Mouse (Mus musculus): ENCODE data around the gene Pik3r5.
A peak's percentile ranks its signal among the peaks of the same experiment; 100 is the strongest.

Pik3r5 gene

DNA sequence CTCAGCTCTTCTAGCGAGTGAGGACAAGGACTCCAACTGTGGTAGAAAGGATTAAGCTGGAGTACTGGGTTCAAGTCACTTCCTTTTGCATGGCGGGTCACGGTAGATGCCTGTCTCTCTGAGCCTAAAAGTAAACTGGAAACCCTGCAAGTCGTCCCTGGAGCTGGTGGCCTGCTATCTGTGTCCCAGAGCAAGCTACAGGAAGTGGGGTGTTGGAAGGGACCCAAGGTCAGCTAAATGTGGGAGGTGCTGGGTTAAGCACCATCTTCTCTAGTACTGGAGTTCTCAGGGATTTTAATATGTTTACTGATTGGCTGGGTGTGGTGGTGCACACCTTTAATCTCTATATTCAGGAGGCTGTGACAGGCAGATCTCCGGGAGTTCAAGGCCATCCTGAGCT is 100.9 kb downstream of the Pik3r5 start:
- no peak for DNase-seq

DNA sequence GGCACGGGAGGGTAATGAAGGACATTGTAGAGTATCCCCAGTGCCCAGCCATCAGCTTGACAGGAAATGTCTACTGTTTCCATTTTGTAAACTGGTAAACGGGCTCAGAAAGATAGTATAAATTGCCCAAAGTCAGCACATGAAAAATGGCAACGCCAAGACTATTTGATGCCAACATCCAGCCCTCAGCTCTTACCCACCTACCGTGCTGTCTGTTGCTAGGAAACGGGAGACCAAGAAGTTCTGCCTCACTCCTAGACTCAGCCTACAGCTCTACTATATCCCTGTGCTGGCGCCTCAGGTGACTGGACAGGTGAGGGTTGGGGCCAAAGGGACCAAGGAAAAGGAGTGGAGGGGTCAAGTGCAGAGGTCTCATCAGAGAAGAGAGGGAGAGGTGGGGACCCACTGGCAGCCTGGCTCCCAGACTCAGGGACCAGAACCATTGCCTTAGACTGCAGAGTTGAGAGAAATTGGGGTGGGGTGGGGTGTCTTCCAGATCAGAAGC is 102.1 kb downstream of the Pik3r5 start:
- DNase-seq, result no peak

DNA sequence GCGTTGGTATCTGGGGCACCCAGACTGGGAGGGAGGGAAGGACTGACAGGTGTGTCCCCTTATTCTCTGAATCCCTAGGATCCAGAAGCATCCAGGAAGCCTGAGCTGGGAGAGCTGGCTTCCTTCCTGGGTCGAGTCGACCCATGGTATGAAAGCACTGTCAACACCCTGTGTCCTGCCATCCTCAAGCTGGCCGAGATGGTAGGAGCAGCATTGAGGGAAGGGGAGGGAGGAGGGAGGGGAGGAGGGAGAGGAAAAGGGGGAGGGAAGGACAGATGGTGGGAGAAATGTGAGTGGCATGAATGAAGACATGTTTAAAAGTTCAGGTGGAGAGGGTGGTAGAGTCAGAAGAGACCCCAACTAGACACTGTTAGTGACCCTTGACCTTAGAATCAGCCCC is 104.1 kb downstream of the Pik3r5 start:
- no peak for DNase-seq

DNA sequence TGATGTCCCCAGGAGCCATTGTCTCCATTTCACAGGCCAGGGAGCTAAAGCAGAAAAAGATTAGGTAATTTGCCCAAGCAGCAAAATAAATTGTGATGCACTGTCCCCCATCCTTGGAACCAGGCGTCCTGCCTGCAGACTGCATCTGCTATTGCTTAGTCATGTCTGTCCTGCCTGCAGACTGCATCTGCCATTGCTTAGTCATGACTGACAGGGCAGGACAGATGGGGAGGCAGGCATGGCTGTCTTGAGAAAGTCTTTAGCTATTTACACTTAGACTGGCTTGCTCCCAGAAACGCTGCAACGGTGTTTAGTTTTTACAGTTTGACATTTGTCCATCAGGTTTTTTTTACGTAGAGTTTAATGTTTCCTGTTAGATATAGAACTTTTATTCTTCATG is 104.5 kb downstream of the Pik3r5 start:
- no peak for DNase-seq

DNA sequence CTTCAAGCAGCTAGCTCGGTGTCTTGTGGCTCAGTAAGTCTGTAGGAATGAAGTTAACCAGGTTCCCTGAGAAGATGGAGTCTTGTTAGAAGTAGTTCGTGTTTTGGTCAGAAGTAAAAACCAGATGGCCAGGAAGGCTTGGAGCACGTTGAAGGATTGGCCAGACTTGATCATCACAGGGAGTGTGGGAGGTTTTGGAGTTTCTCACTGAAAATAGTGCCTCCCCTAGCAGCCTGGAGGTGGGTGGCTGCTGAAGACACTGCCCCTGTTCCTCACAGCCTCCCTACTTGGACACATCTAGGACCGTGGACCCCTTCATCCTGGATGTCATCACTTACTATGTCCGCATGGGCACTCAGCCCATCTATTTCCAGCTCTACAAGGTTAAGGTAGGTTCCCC is 107.7 kb downstream of the Pik3r5 start:
- no peak for DNase-seq

DNA sequence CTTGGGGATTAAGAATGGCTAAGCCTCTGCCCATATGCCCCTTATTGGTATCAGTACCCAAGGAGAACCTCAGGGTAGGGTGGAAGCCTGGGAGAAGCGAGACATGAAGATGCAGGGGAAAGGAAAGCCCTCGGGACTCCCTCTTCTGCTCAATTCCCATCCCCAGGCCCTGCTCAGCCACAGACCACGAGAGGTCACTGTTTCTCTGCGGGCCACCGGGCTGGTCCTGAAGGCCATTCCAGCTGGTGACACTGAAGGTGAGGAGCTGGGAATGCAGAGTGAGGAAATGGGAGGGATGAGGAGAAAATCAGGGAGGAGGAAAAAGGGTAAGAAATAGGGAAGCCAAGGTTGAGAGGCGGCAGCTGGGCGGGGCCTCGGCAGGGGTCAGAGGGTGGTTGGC is 112.6 kb downstream of the Pik3r5 start:
- peak; percentile 48 to 59 for DNase-seq

DNA sequence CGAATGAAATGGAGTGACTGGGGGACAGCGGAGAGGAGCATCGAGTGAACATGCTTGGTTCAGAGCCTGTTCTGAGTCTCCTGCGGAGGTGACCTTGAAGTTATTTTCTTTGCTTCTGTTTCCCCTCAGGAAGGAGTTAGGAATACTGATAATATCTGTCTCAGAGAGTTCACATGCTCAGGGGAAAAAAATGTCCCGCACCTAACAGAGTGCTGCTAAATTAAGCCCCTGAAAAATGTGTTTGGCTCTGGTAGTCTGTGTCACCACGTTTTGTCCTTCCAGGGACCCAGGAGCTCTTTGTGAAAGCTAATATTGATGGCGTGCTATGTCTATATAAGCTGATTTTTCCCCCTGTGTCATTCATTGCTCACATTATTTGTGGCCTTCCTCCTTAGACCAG is 113.3 kb downstream of the Pik3r5 start:
- DNase-seq, result no peak

DNA sequence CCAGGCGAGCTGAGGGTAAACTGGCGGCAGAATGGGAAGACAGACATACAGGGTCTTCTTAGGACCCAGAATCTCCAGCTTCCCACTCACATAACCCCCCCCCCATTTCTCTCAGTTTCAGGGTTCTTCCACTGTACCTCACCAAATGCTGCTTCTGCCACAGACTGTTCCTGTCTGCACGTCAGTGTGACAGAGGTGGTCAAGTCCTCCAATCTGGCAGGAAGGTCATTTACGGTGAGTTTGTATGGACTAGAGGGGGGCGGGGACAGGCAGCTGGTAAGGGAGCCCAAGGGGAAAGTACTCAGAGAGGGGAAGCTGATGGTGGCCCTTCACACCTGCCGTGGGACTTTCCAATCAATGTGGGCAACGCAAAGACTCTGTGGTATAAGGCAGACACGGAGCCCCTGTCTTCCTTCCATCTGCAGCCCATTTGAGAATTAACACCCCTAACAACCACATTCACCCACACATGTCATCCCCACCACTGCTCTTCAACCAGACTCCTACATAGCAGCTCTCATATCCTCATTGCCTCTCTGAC is 113.8 kb downstream of the Pik3r5 start:
- no peak for DNase-seq
